Mouse (Mus musculus) liver, embryonic 14.5 days (tissue): Measurements from ENCODE around the gene Ocel1. TPM values are rescaled to one million over a fixed set of nuclear protein-coding genes. Genes with fewer than 3 reads are reported as not detected.
A peak's percentile ranks its signal among the peaks of the same experiment; 100 is the strongest.

Experiments used
- ATAC-seq: fragments of 200-750 bp; cut with Nextera tagmentation; 2 replicates; pipeline ENCODE4 v1.8.0; 2017; ENCODE audit warnings: moderate number of reproducible peaks, mild to moderate bottlenecking, moderate library complexity; ENCODE audit not compliant: insufficient read depth
- DNase-seq, 3 experiments: peaks; one replicate each; pipeline ENCODE4 v3.0.0-alpha.2; 2012 to 2013; ENCODE audit warnings: low read depth in 3 of 3, low spot score in 3 of 3
- H3K27ac ChIP-seq: fragments of 300-500 bp; sonication (generic); 2 replicates; pipeline ENCODE4 v1.5.1; 2014; ENCODE audit warnings: moderate library complexity, mild to moderate bottlenecking, control low read depth, inconsistent platforms
- H3K27me3 ChIP-seq: fragments of 300-500 bp; sonication (generic); 2 replicates; pipeline ENCODE4 v1.6.1; 2014; ENCODE audit warnings: mild to moderate bottlenecking, low read length, moderate library complexity; ENCODE audit not compliant: control insufficient read depth, insufficient read depth
- H3K36me3 ChIP-seq: fragments of 300-500 bp; sonication (generic); replicated peaks from 2 replicates; pipeline ENCODE4 v1.6.1; 2014; ENCODE audit warnings: low read depth; ENCODE audit not compliant: control insufficient read depth, insufficient read depth
- H3K4me1 ChIP-seq, 2 experiments: fragments of 200-500 bp in 1 of 2; fragments of 300-500 bp in 1 of 2; sonication (generic) in 1 of 2; replicated peaks; 2 replicates each; pipeline ENCODE4 v1.6.1; 2012 to 2014; ENCODE audit warnings: antibody characterized with exemption in 1 of 2, inconsistent platforms in 1 of 2, low read length in 1 of 2; ENCODE audit not compliant: control insufficient read depth in 2 of 2, insufficient read depth in 2 of 2
- H3K4me2 ChIP-seq: fragments of 300-500 bp; sonication (generic); 2 replicates; pipeline ENCODE4 v1.6.1; 2014; ENCODE audit warnings: low read depth, mild to moderate bottlenecking, control low read depth, moderate library complexity
- H3K4me3 ChIP-seq, 2 experiments: fragments of 200-500 bp in 1 of 2; fragments of 300-500 bp in 1 of 2; sonication (generic) in 1 of 2; 2 replicates each; pipeline ENCODE4 v1.5.1; 2012 to 2014; ENCODE audit warnings: low read depth in 2 of 2, low read length in 2 of 2, mild to moderate bottlenecking in 2 of 2, control low read depth in 1 of 2, inconsistent platforms in 1 of 2, moderate library complexity in 1 of 2; ENCODE audit not compliant: insufficient read depth in 1 of 2
- H3K9ac ChIP-seq: fragments of 300-500 bp; sonication (generic); replicated peaks from 2 replicates; pipeline ENCODE4 v1.6.1; 2014; ENCODE audit warnings: mild to moderate bottlenecking, control low read depth, moderate library complexity
- H3K9me3 ChIP-seq: fragments of 300-500 bp; sonication (generic); 2 replicates; pipeline ENCODE4 v1.6.1; 2016; ENCODE audit warnings: low read length, mixed read lengths; ENCODE audit not compliant: control insufficient read depth
- CTCF ChIP-seq: IDR thresholded peaks from 2 replicates; pipeline ENCODE4 v1.5.1; 2016; ENCODE audit warnings: antibody characterized with exemption, low read depth, control low read depth
- EP300 ChIP-seq: IDR thresholded peaks from 2 replicates; pipeline ENCODE4 v1.6.1; 2016; ENCODE audit warnings: antibody characterized with exemption, low read depth
- WGBS: fragments of 180-500 bp; shearing (Covaris S2); extraction: QIAGEN DNeasy Blood & Tissue Kit; methylation state at CpG from one replicate; pipeline ENCODE4 v1.1.7; 2014; ENCODE audit not compliant: insufficient replicate concordance; 5-methylcytosine and 5-hydroxymethylcytosine counted together
- polyA plus RNA-seq, 2 experiments: library from polyadenylated mRNA; depleted of rRNA in 1 of 2; stranded (reverse) in 1 of 2; unstranded in 1 of 2; fragments of >200 nt; fragmentation: Nextera tagmentation in 1 of 2; extraction: Ambion mirVana in 1 of 2; gene quantifications; 2 replicates each; pipeline versions ENCODE4 v1.2.1 to v1.2.3; 2012 to 2014

The Ocel1 gene
- polyA plus RNA-seq, 2 experiments: 1.9 to 2.8 TPM

DNA sequence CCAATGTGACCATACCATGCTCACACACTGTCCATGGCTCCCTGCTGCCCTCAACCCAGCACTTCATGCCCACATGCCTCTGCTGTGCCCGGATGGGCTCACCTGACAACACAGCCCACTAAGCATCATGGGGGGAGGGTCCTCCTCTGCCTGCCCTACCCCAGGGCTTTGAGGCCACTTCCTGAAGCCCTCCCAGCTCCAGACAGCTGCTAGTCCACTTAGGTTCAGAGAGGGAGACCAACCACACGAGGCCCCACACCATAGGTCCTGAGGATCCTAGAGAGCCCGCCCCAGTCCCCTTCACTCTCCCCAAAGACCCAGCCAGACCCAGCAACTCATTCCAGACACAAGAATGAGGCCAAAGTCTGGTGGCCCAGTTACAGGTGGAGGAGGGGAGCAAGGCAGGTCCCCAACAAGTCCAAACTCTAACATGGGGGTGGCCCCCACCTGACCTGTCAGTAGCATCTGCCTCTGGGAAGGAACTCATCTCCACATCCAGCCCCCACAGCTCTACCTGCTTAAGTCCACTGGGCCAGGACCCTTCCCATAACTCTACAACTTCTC is 8.5 kb downstream of the Ocel1 start:
- no peak for TF ChIP-seq CTCF
- no peak for TF ChIP-seq EP300
- ATAC-seq (no peak), DNase-seq (no peak)
- peak overlapping the region; percentile 60 for H3K4me2 ChIP-seq
- H3K4me1 ChIP-seq: peaks cover 5 to 11% of the 10 kb centered on the region in 2 experiments; a peak in 3 of 4 replicates
- peaks cover 32% of the 10 kb centered on the region for H3K27me3 ChIP-seq
- no peak overlapping the region for H3K9ac ChIP-seq
- no peak overlapping the region for H3K27ac ChIP-seq
- no peaks in the 10 kb centered on the region for H3K9me3 ChIP-seq
- peak overlapping the region; percentile 42 to 57 for H3K4me3 ChIP-seq
- no peaks in the 10 kb centered on the region for H3K36me3 ChIP-seq
- WGBS: 35% methylated on average over 3 of the region's 3 CpGs

DNA sequence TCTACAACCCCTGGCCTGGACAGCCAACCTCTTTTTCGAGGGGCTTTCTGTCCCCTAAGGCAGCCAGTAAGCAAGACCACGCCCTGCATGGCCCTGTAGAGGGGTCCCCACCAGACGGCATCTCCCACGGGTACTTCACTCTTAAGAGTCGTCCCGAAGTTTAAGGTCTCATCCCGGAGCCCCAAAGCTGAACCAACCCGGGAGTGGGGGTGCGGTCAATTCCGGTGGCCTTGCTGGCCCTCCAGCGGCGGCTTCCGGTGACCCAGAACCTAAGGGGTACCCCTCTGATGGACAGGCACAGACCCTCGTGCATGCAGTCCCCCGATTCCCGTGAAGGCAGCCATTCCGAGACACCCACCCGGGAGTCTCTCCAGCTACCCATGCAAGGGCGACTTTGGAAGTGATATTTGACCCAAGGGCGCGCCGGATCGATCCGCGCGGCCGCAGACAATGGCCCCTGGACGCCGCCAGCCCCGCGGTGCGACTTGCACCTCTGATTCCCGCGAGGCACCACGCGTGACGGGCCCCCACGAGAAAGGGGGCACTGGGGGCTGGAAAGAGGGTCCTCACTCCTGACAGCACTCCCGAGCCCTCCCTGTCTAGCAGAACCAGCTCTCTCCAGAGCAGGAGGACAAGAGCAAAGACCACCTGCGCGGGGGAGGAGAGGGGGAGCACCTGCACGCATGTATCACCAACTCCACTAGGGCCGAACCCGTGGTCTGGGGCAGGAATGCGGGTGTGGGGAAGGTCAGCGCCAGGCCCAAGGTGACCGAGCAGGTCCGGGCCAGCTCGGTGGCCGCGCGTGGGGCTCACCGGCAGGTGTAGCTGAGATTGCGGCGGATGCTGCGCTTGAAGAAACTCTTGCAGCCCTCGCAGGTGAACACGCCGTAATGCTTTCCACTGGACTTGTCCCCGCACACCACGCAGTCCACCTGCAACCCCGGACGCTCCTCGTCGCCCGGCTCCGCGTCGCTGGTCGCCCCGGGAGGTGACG is 9.4 kb downstream of the Ocel1 start:
- peaks cover 5 to 7% of the 10 kb centered on the region in 2 experiments; a peak in 3 of 4 replicates for H3K4me1 ChIP-seq
- peak overlapping the region; percentile 42 to 57 for H3K4me3 ChIP-seq
- no peak for DNase-seq

DNA sequence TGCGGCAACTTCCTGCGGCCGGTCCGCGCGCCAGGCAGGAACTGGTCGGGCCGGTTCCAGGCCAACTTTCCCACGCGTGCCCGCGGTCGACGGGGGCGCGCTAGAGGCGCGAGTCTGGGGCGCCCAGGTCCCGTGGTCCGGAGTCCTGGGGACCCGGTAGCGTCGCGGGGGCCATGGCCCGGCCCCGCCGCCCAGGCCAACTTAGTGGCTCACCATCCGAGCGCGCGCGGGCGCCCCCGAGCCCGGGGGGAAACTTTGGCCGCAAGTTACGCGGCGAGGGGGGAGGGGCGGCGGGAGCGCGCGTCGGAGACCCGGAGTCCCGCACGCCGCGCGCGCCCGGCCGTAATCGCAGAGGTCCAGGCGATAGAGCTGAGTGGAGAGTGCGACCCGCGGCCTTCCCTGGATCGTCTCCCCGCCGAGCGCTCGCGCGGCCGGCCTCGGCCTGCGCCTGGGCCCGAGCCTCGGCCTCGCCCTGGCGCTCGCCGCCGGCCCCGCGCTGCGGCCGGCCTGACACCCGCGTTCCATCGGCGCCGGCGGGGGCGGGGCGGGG is 10.4 kb downstream of the Ocel1 start, which contains the start of gene Nr2f6:
Gene Nr2f6 (minus strand): TSS at position 540 of the 550 bp plus-strand sequence.
- Histone ChIP-seq H3K4me2 (peak within 1 kb of the TSS; percentile 60), H3K4me1 (peaks cover 0 to 1% of the 10 kb centered on the region in 2 experiments; a peak in 1 of 4 replicates), H3K4me3 (peak within 1 kb of the TSS; percentile 49 to 57), H3K36me3 (no peaks in the 10 kb centered on the region), H3K27me3 (peaks cover 32% of the 10 kb centered on the region), H3K9me3 (no peaks in the 10 kb centered on the region), H3K27ac (peak within 1 kb of the TSS; percentile 35), H3K9ac (peak within 1 kb of the TSS; percentile 58)
- DNase-seq (no peak), ATAC-seq (no peak)
- WGBS: under 1% methylated on average over 69 of the region's 89 CpGs
- TF ChIP-seq EP300 (no peak), CTCF (no peak)

More for the DNA sequence above, 9.4 kb downstream of the Ocel1 start:
- Histone ChIP-seq H3K27ac (no peak overlapping the region), H3K4me2 (peak overlapping the region; percentile 60), H3K36me3 (no peaks in the 10 kb centered on the region), H3K9ac (peak overlapping the region; percentile 58), H3K9me3 (no peaks in the 10 kb centered on the region), H3K27me3 (peaks cover 32% of the 10 kb centered on the region)
- 5% methylated on average over 70 of the region's 72 CpGs for WGBS
- ATAC-seq: no peak
- no peak for TF ChIP-seq CTCF
- no peak for TF ChIP-seq EP300

DNA sequence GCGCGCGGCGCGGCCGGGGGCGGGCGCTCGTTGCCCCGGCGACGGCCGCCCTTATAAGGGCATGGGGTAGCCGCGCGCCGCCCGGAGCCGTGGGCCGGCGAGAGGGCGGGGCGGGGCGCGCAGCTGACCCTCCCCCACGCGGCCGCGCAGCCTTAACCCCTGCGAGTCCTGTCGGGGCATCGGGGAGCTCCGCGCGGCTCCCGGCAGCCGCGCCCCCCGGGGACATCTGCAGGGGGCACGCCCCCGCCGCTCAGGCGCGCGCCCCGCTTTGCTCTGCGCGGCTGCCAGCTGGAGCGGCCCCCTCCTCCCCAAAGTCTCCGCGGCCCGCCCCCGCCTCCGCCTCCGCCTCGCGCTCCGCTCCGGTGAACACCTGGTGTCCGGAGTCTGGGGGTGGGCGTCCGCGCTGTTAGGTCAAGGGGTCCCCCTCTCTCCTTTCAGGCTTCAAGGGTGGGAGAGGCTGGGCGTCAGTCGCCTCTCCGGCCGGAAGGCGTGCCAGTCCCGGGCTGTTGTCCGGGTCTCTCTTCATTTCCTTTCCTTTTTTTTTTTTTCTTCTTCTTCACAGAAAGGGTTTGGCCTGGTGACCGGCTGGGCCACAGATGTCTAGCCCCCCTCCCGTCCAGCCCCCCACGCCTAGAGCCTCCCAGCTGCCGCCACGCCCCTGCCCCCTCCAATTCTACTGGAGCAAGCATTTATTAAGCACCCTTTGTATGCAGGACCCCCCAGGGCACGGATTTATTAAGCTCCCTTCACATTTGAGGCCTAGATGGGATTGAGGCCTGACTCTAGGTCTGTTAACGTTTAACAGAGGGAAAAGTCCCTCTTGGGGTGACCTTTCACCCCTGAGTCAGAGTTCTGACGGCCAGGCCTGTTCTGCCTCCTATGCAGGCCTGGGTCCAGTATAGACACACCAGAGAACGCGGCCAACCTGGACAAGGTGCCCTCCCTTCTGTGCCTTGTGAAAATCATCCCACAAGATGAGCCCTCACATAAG is 11.2 kb downstream of the Ocel1 start:
- ATAC-seq: peak; percentile 76
- H3K9me3 ChIP-seq: no peaks in the 10 kb centered on the region
- peak overlapping the region; percentile 49 to 57 for H3K4me3 ChIP-seq
- H3K9ac ChIP-seq: peak overlapping the region; percentile 37
- 5% methylated on average over 76 of the region's 80 CpGs for WGBS
- peak overlapping the region; percentile 35 for H3K27ac ChIP-seq
- peak overlapping the region; percentile 60 for H3K4me2 ChIP-seq
- H3K36me3 ChIP-seq: no peaks in the 10 kb centered on the region
- H3K4me1 ChIP-seq: peaks cover 0 to 1% of the 10 kb centered on the region in 2 experiments; a peak in 1 of 4 replicates
- no peak for TF ChIP-seq CTCF
- TF ChIP-seq EP300: no peak
- H3K27me3 ChIP-seq: peaks cover 32% of the 10 kb centered on the region
- peak in 1 of 3 experiments; percentile 33 for DNase-seq
